Mouse (Mus musculus) forebrain, embryonic 15.5 days (tissue): Measurements from ENCODE around the gene Vmn1r200. TPM values are rescaled to one million over a fixed set of nuclear protein-coding genes. Genes with fewer than 3 reads are reported as not detected.
"Not testable (repeated sequence)": the region's sequence is repeated elsewhere in the genome, so short reads cannot be mapped to it uniquely, and the experiment has no call there.

Experiments
- ATAC-seq: fragments of 200-750 bp; cut with Nextera tagmentation; replicated peaks from 2 replicates; pipeline ENCODE4 v1.8.0; 2017; ENCODE audit warnings: mild to moderate bottlenecking, moderate TSS enrichment, moderate library complexity
- H3K27ac ChIP-seq: fragments of 300-500 bp; sonication (generic); replicated peaks from 2 replicates; pipeline ENCODE4 v1.5.1; 2015; ENCODE audit warnings: mild to moderate bottlenecking, inconsistent platforms
- H3K27me3 ChIP-seq: fragments of 300-500 bp; sonication (generic); 2 replicates; pipeline ENCODE4 v1.6.1; 2015; ENCODE audit warnings: inconsistent platforms
- H3K36me3 ChIP-seq: fragments of 300-500 bp; sonication (generic); 2 replicates; pipeline ENCODE4 v1.6.1; 2015; ENCODE audit warnings: mild to moderate bottlenecking, inconsistent platforms
- H3K4me1 ChIP-seq: fragments of 300-500 bp; sonication (generic); 2 replicates; pipeline ENCODE4 v1.6.1; 2015; ENCODE audit warnings: inconsistent platforms
- H3K4me2 ChIP-seq: fragments of 300-500 bp; sonication (generic); replicated peaks from 2 replicates; pipeline ENCODE4 v1.6.1; 2015; ENCODE audit warnings: mild to moderate bottlenecking, inconsistent platforms
- H3K4me3 ChIP-seq: fragments of 300-500 bp; sonication (generic); 2 replicates; pipeline ENCODE4 v1.5.1; 2015; ENCODE audit warnings: mild to moderate bottlenecking, inconsistent platforms
- H3K9ac ChIP-seq: fragments of 300-500 bp; sonication (generic); replicated peaks from 2 replicates; pipeline ENCODE4 v1.6.1; 2015; ENCODE audit warnings: mild to moderate bottlenecking, inconsistent platforms
- H3K9me3 ChIP-seq: fragments of 300-500 bp; sonication (generic); 2 replicates; pipeline ENCODE4 v1.6.1; 2016; ENCODE audit warnings: inconsistent platforms
- WGBS: fragments of 180-500 bp; shearing (Covaris S2); methylation state at CpG from one replicate; pipeline ENCODE4 v1.1.7; 2015; ENCODE audit warnings: mixed read lengths; 5-methylcytosine and 5-hydroxymethylcytosine counted together
- polyA plus RNA-seq: library from polyadenylated mRNA; unstranded; fragments of >200 nt; fragmentation: Nextera tagmentation; extraction: Ambion mirVana; gene quantifications from 2 replicates; pipeline ENCODE4 v1.2.1, GENCODE M21; 2015

Vmn1r200 gene
- polyA plus RNA-seq = not detected in 2 replicates

DNA sequence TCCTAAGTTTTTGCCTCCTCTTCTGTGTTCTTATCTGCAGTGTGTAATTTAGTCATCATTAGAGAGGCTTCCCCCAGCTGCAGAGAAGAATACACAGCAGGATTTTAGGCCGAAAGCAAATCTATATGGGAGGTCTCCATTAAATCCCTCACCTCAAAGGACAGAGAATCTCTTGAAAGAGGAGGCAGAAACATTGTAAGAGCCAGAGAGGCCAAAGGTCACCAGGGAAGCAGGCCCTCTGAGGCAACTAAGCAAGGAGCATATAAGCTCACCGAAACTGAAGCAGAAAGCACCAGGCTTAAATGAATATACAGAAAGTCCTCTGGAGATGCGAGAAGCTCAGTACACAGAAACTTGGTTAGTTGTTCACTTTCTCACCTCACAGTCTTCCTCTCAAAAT, at the start of gene Vmn1r200:
Gene Vmn1r200 (plus strand): TSS at position 301 of the 400 bp plus-strand sequence.
- Histone ChIP-seq H3K27ac (no peak within 1 kb of the TSS), H3K4me1 (no peaks in the 10 kb centered on the region), H3K4me2 (no peak within 1 kb of the TSS), H3K4me3 (no peak within 1 kb of the TSS), H3K9ac (no peak within 1 kb of the TSS), H3K27me3 (no peaks in the 10 kb centered on the region), H3K36me3 (no peaks in the 10 kb centered on the region), H3K9me3 (no peaks in the 10 kb centered on the region)
- ATAC-seq = no peak
- WGBS = 15% methylated on average over 3 of the region's 3 CpGs

DNA sequence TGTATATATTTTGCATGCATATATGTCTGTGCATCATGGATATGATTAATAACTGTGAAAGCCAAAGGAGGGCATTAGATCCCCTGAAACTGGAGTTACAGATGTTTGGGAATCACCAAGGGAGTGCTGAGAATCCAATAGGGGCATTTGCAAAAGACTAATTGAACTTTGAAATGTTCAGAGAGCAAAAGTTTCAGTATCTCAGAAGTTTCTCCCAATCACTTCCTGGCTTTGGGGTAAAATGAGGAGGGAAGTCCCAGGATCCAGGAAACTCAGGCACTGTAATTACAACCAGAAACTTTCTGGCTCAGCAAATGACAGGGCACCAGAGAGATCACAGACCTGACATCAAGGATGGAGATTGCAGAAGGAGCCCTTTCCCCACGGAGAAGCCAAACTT, 40.1 kb upstream of the Vmn1r200 start, which contains the start of gene Vmn1r198:
Gene Vmn1r198 (plus strand): TSS at position 301 of the 400 bp plus-strand sequence.
- no peaks in the 10 kb centered on the region for H3K36me3 ChIP-seq
- H3K27me3 ChIP-seq = no peaks in the 10 kb centered on the region
- 67% methylated on average over 1 of the region's 1 CpGs for WGBS

DNA sequence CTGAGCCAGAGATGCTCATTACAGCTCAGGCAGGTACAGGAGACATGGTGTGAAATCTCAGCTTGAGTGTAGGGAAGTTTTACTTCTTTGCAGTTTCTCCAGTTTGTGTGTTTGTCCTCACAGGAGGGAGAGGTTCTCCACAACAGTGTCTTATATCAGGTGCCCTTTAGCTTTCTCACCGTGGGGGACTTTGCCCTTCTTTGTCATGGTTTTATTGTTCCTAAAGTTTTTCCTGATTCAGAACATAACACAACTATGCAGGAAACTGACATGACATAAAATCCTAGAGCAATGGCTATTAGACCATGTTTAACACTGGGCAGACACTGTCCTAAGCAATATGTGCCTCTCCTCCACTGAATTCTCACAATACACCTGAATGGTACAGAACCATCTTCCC, 39.4 kb upstream of the Vmn1r200 start:
- H3K27me3 ChIP-seq = no peaks in the 10 kb centered on the region
- H3K27ac ChIP-seq = no peak overlapping the region
- WGBS = 77% methylated on average over 1 of the region's 1 CpGs
- H3K4me2 ChIP-seq = no peak overlapping the region
- H3K36me3 ChIP-seq = no peaks in the 10 kb centered on the region
- ATAC-seq = no peak
- H3K4me3 ChIP-seq = no peak overlapping the region
- no peak overlapping the region for H3K9ac ChIP-seq
- no peaks in the 10 kb centered on the region for H3K9me3 ChIP-seq
- H3K4me1 ChIP-seq = no peaks in the 10 kb centered on the region

More for the DNA sequence above, 40.1 kb upstream of the Vmn1r200 start, which contains the start of gene Vmn1r198:
- no peak within 1 kb of the TSS for H3K4me3 ChIP-seq
- H3K4me2 ChIP-seq = no peak within 1 kb of the TSS
- ATAC-seq = no peak
- H3K27ac ChIP-seq = no peak within 1 kb of the TSS
- H3K9me3 ChIP-seq = no peaks in the 10 kb centered on the region
- no peak within 1 kb of the TSS for H3K9ac ChIP-seq
- H3K4me1 ChIP-seq = no peaks in the 10 kb centered on the region

DNA sequence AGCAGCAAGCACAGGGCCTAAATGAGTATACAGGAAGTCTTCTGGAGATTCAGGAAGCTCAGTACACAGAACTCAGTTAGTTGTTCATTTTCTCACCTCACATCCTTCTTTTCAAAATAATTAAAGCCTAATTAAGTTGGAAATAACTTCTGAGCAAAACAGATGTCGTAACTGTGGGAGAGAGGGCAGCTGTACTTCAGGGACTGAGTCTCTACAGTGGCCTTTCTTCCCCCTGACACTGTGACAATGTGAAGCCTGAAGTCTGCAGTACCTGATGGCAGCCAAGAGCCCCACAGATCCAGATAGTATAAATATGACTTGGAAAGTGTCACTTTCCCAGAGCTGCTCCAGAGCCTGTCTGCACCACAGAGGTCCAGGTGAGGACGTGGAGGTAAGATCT, 10.7 kb upstream of the Vmn1r200 start, which contains the start of gene Vmn1r199:
Gene Vmn1r199 (plus strand): TSS at position 301 of the 400 bp plus-strand sequence.
- 78% methylated on average over 2 of the region's 2 CpGs for WGBS
- no peaks in the 10 kb centered on the region for H3K36me3 ChIP-seq
- no peak for ATAC-seq

DNA sequence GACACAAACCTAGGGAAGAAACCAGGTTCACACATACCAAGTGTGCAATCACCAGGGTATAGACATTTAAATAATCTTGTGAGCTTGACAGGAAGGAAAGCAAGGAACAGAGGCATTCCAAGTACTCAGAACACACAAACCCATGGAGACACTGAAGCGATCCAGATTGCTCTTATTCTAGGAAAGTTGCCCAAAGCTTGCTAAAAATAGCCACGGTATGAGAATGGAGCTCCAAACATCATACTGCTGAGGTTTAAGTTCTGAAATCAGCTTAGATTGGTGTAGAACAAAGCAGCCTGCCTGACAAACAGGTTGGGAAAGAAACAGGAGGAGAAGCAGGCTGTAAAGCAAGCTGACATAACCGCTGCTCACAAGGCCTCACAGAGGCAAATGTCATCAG, 9.0 kb upstream of the Vmn1r200 start:
- not testable (repeated sequence) for H3K4me2 ChIP-seq, ATAC-seq, H3K4me1 ChIP-seq, H3K4me3 ChIP-seq, H3K27me3 ChIP-seq, H3K9me3 ChIP-seq, H3K27ac ChIP-seq, H3K36me3 ChIP-seq, H3K9ac ChIP-seq
- WGBS = 72% methylated on average over 3 of the region's 3 CpGs

More for the DNA sequence above, 10.7 kb upstream of the Vmn1r200 start, which contains the start of gene Vmn1r199:
- Histone ChIP-seq H3K4me3 (no peak within 1 kb of the TSS), H3K9me3 (no peaks in the 10 kb centered on the region), H3K27ac (no peak within 1 kb of the TSS), H3K4me1 (no peaks in the 10 kb centered on the region), H3K4me2 (no peak within 1 kb of the TSS), H3K27me3 (no peaks in the 10 kb centered on the region), H3K9ac (no peak within 1 kb of the TSS)

DNA sequence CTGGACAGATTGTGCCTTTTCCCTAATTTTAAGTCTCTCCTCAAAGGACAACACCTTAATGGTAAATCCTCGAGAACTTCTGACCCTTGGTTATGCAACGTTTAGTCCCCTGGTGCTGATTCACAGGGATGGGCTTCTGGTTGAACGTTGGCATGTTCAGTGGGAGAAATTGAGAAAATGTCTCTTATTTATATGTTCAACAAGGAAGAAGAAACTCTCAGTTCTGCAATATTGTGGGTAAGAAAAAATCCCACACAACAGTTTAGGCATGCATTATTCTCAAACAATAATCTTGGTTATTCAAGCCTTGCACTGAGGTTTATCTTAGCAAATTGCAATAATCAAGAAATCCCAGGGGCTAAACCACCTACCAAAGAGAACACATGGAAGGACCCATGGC, 6.8 kb upstream of the Vmn1r200 start:
- no peaks in the 10 kb centered on the region for H3K4me1 ChIP-seq
- H3K4me2 ChIP-seq = no peak overlapping the region
- H3K4me3 ChIP-seq = no peak overlapping the region
- no peaks in the 10 kb centered on the region for H3K9me3 ChIP-seq
- no peak overlapping the region for H3K9ac ChIP-seq
- 82% methylated on average over 3 of the region's 3 CpGs for WGBS
- no peaks in the 10 kb centered on the region for H3K36me3 ChIP-seq
- no peaks in the 10 kb centered on the region for H3K27me3 ChIP-seq
- H3K27ac ChIP-seq = no peak overlapping the region
- no peak for ATAC-seq

DNA sequence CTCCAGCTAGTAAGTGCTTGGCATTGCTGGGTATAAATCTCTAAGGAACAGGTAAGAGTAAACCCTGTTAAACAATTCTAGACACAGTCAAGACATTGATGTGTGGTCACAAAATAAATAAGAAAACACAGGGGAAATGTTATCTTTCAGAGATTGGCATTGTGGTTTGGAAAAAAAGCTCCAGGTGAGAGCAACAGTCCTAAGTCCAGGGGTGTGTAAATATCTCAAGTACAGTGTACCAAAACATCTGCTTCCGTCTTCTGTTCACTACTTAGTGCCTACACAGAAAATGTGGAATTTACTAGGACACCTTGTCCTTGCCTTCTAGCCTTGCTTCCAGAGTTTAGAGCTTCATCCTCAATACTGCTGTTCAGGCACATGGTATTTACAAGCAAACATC, 3.1 kb upstream of the Vmn1r200 start:
- Histone ChIP-seq H3K4me1 (no peaks in the 10 kb centered on the region), H3K4me2 (no peak overlapping the region), H3K27me3 (no peaks in the 10 kb centered on the region), H3K27ac (no peak overlapping the region), H3K4me3 (no peak overlapping the region), H3K9ac (no peak overlapping the region), H3K36me3 (no peaks in the 10 kb centered on the region), H3K9me3 (no peaks in the 10 kb centered on the region)
- no peak for ATAC-seq
- 95% methylated on average over 1 of the region's 1 CpGs for WGBS

DNA sequence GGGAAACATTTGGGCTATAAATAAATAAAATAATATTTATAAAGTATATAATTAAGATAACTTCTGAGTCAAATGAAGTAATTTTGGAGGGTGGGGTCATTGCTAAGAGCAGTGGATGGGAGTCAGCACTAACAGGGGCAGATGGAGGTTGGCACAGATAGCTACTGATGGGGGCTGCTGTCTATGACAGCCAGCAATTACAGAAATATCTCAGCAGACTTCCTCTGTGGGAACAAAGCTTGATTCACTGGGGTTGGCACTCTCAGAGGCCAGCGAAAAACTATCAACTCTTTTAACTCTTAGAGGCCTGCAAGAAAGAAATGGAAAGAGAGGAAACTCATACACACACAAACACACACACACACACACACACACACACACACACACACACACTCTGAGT, 12.8 kb downstream of the Vmn1r200 start:
- H3K9me3 ChIP-seq = no peaks in the 10 kb centered on the region
- no peak overlapping the region for H3K4me3 ChIP-seq
- H3K27ac ChIP-seq = no peak overlapping the region
- ATAC-seq = no peak
- H3K4me1 ChIP-seq = no peaks in the 10 kb centered on the region
- no peaks in the 10 kb centered on the region for H3K36me3 ChIP-seq
- no peak overlapping the region for H3K4me2 ChIP-seq
- no peaks in the 10 kb centered on the region for H3K27me3 ChIP-seq
- 69% methylated on average over 1 of the region's 1 CpGs for WGBS
- H3K9ac ChIP-seq = no peak overlapping the region

Other genes starting within 250 kb of the Vmn1r200 start
- not detected in 2 replicates for gene Vmn1r191, start 206.4 kb upstream of the Vmn1r200 start, polyA plus RNA-seq
- gene Vmn1r192, start 199.2 kb upstream of the Vmn1r200 start, polyA plus RNA-seq = not detected in 2 replicates
- gene Vmn1r193, start 167.2 kb upstream of the Vmn1r200 start, polyA plus RNA-seq = not detected in 2 replicates
- not detected in 2 replicates for gene Vmn1r194, start 146.2 kb upstream of the Vmn1r200 start, polyA plus RNA-seq
- gene Vmn1r195, start 119.9 kb upstream of the Vmn1r200 start, polyA plus RNA-seq = not detected in 2 replicates
- gene Vmn1r196, start 100.5 kb upstream of the Vmn1r200 start, polyA plus RNA-seq = not detected in 2 replicates
- gene Vmn1r197, start 65.8 kb upstream of the Vmn1r200 start, polyA plus RNA-seq = not detected in 2 replicates
- gene Vmn1r198, start 40.0 kb upstream of the Vmn1r200 start, polyA plus RNA-seq = not detected in 2 replicates
- gene Vmn1r199, start 10.6 kb upstream of the Vmn1r200 start, polyA plus RNA-seq = not detected in 2 replicates
- gene Vmn1r201, start 81.5 kb downstream of the Vmn1r200 start, polyA plus RNA-seq = not detected in 2 replicates
- gene Vmn1r202, start 115.0 kb downstream of the Vmn1r200 start, polyA plus RNA-seq = not detected in 2 replicates
- not detected in 2 replicates for gene Vmn1r203, start 127.7 kb downstream of the Vmn1r200 start, polyA plus RNA-seq
- gene Vmn1r204, start 162.8 kb downstream of the Vmn1r200 start, polyA plus RNA-seq = not detected in 2 replicates
- not detected in 2 replicates for gene Vmn1r205, start 202.6 kb downstream of the Vmn1r200 start, polyA plus RNA-seq
- not detected in 2 replicates for gene Vmn1r206, start 233.9 kb downstream of the Vmn1r200 start, polyA plus RNA-seq